Mouse (Mus musculus) embryo, embryonic 9.5 days (tissue): ENCODE measurements around the gene Actr2.
"Not testable (repeated sequence)": the region's sequence is repeated elsewhere in the genome, so short reads cannot be mapped to it uniquely, and the experiment has no call there.

Source experiments
- DNase-seq: peaks from one replicate; pipeline ENCODE4 v3.0.0-alpha.2; 2017; ENCODE audit errors: extremely low spot score

The Actr2 gene

DNA sequence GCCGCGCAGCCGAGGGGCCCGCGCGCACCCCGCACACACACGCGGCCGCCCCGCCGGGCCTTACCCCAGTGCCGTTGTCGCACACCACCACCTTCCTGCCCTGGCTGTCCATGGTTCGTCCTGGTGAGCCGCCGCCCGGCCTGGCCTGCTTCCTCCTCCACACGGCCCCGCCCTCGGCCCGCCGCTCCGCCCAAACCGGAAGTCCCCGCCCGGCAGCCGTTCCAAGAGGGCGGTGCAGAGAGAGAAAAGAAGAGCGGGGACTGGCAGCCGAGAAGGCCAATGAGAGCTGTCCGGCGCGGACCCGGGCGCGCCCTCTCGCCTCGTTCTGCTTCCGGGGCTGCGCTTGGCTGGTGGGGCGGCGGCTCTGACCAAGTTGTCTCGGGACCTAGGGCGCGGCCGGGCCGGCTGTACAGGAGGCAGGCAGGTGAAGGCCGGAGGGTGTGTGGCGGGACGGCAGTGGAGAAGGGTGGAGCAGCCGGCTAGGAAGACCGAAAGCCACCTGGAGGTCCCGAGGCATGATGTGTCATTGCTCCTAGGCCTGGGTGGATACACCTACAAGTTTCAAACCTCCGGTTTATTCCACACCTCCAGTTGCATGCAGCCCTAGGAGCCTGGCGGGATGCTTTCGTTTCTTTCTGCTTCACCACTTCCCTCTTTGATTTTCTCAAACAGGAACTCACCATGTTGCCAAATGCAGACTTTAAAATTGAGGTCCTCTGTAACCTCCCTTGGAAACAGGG is at the start of gene Actr2:
Gene Actr2 (minus strand): TSS at position 173 of the 740 bp plus-strand sequence.
- DNase-seq = peak; percentile 99

DNA sequence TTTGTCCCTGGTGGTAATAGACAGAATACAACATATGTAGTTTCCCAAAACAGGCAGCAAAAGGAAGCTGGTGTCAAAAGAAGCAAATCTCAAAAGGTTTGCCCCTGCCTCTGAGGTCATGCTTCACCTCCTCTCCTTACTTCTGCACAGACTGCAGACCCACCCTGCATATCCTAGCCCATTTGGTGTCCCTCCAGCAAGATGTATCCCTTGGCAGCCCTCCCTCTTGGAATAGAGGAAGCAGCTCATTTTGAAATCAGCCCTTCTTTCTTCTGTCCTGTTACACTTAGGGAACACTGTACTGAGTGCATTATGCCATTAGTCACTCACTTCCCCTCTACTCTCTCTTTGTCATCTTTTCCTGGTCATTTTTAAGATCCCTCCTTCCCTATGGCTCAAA is 46.2 kb upstream of the Actr2 start:
- no peak for DNase-seq

DNA sequence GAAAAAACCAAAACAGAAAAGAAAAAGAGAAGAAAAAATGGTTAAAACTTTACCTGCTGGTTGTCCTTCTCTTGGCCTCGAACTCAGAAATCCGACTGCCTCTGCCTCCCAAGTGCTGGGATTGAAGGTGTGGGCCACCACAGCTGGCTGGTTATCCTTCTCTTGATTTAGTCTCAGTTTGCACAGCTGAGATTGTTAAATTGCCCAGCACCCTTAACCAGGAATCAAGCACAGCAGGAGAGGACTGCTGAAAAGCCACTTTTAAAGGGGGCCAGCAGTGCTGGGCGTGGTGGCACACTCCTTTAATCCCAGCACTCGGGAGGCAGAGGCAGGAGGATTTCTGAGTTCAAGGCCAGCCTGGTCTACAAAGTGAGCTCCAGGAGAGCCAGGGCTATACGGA is 40.8 kb upstream of the Actr2 start:
- not testable (repeated sequence) for DNase-seq

DNA sequence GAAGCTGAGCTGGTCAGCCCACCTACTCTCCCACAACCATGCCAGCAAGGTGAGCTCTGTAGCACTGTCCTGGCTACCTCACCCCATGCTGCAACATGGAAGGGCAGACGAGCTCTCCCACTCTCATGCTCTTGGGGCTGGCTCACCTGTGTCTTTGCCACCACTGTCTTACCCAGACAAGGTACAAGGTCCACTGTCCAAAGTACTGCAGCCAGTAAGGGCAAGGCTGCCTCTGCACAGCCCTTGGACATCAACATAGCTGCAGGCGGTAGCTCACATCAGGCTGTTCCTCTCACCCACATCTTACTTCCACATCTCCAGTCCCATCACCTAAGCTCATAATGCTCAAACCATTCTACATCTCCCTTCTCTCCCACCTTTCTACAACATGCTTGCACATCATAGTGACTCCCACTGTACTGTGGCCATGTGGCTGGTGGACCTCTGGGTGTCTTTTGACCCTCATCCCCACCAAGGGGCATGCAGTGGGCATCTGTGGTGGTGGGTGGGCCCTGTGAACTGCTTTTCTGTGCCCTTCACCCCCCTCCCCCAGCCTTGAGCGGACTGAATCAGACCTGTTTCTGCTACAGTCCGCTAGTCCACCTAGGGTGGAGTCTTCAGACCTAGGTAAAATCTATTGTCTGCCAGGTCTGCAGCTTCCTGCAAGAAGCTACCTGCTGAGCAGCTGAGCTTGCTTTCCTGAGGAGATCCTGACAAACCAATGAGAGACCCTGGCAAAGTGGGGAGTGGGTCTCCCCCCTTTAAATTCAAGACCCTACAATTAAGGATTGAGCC is 39.6 kb upstream of the Actr2 start:
- DNase-seq = no peak

DNA sequence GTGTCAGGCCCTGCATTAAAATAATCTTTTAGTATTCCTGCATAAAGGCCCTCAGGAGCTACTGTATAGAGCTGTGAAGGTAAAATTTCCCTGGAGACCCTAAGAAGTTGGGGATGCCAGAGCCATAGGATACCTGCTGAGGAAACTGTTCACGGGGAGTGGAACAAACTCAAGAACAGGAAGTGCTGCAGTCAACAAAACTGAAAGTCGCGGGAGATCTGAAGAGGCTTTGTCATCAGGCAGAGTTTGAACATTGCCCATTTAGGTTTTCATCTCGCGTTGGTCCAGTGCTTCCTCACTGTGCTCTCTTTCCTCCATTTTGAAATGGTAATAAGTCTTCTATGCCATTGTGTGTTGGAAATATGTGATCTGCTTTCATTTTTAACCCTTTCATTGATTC is 38.6 kb upstream of the Actr2 start:
- no peak for DNase-seq

DNA sequence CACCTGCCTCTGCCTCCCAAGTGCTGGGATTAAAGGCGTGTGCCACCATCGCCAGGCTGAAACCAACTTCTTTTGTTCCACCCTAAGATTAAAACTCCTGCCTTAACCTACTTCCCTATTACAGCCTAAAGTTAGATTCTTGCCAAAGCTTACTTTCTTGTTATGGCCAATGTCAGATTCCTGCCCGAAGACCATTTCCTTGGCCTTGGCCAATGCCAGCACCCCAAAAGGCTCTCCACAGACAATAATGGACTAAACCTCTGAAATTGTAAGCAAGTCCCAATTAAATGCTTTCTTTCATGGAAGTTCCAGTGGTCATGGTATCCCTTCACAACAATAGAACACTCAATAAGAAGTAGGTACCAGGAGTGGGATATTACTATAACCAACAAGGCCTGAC is 37.2 kb upstream of the Actr2 start:
- no peak for DNase-seq

DNA sequence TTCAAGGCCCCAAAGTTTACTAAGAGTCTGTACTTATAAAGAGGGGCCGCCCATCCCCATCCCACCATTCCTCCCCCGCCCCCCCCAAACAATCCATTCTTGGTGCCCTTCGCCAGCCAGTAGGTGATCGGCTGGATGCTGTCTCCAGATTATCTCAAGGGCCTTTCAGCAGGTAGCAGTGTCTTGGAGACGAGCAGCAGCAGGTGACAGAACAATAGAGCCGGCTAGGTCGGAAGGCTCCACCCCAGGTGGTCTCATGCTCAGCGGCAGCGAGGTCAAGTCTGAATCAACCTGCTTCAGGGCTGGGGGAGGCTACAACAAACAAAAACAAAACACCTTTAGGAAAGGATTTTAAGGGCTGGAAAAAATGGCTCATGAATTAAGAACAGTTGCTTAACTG is 32.7 kb upstream of the Actr2 start:
- DNase-seq = no peak

GRCm38 (mm10) chr11:20144536-20145263 is 32.0 kb upstream of the Actr2 start:
- no peak for DNase-seq

DNA sequence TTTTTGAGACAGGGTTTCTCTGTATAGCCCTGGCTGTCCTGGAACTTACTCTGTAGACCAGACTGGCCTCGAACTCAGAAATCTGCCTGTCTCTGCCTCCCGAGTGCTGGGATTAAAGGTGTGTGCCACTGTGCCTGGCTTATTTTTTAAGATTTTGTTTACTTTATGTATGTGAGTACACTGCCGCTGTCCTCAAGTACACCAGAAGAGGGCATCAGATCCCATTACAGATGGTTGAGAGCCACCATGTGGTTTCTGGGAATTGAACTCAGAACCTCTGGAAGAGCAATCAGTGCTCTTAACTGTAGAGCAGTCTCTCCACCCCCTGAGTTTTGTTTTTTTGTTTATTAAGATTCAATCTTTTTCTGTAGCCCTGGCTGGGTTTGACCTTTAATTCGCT is 31.0 kb upstream of the Actr2 start:
- not testable (repeated sequence) for DNase-seq

DNA sequence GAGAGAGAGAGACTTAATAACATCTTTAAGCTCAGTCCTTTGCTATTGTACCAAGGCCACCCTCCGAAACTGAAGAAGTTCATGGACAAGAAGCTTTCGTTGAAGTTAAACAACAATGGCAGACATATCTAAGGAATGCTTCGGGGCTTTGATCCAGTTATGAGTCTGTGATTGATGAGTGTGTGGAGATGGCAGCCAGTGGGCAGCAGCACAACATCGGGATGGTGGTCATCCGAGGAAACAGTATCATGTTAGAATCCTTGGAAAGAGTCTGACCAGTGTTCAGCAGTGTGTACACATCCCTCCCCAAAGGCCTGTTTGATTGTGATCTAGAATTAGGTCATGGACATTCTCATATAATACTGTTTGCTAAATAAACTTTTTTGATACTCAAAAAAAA is 29.8 kb upstream of the Actr2 start:
- no peak for DNase-seq

- DNase-seq = no peak
These were observed 27.6 kb upstream of the Actr2 start for GRCm38 (mm10) chr11:20140286-20140685.

GRCm38 (mm10) chr11:20139711-20140110 is 27.0 kb upstream of the Actr2 start:
- no peak for DNase-seq

DNA sequence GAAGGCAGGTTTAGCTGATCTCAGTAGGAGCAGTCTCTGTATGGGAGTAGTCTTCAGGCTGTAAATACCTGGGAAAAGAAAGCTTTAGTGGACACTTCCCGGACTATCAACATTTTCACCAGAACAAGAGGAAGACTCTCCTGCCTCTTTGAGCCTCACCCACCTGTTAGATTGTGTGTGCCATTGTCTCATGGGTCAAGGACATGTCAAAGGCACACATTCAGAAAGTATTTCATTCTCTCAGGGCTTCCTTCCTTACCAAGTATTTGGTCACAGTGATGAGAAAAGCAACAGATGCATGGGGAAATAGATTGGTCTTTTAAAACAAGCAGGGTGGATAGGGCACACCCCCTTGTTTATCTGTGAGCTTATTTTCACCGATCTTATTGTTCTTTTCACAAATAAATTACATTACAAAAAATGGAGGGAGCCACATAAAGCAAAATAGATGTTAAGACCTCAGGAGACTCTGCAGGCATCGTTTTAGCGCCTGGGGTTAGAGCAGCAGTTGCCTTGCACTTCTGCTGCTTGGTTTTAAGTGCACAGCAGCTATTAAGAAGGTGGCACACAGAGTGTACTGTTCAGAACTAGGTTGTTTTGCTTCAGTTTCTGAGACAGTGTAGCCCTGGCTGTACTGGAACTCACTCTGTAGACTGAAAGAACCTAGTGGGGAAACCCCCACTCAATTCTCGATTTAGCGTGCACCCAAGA is 25.9 kb upstream of the Actr2 start:
- no peak for DNase-seq

DNA sequence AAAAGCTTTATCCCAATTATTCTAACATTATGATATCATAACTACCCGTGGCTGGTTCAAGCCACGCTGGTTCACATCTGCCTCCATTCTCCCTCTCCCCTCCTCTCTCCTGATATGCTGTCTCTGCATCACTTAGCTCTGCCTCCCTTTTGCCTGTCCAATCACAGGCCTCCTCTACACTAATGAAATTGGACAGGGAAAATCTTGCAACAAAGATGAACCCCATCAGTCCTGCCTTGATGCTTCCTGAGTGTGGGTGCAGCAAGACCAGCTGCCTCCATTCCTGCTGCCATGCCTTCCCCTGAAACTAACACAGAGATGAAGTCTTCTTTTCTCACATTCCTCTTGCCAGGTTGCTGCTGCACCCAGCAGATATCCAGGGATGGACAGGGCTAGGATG is 25.2 kb upstream of the Actr2 start:
- DNase-seq = no peak

GRCm38 (mm10) chr11:20136314-20136713 is 23.6 kb upstream of the Actr2 start:
- no peak for DNase-seq

DNA sequence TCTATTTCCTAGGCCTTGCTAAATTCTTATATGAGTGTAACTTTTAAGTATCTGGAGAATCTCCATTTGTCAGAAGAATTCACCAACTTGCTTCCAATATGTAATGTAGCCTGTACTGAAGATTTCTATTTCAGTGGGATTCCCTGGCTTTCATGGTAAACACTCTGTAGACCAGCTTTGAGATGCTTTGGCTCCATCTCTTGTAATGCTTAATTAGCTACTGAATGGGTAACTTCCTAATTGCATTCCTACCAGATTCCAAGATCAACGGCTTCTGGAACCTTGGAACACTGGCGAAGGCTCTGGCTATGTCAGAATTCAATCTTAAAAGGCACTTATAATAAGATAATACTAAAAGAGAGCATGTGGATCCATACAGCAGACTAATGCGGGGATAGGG is 22.2 kb upstream of the Actr2 start:
- not testable (repeated sequence) for DNase-seq

DNA sequence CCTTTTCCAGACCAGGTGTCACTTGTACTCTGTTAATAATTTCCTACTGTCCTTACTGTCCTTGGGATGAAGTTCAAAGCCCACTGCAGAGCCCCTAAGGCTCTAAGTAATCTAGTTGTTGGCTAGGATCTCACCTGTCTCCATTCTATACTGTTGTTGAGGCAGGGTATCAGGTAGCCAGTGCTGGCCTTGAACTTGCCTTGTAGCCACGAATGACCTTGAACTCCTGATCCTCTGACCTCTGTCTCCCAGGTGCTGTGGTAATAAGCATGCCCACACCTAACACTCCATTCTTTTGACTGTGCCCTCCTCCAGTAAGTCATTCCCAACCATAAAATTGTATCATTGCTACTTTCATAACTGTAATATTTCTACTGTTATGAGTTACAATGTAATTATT is 21.0 kb upstream of the Actr2 start:
- DNase-seq = no peak

GRCm38 (mm10) chr11:20132955-20133562 is 20.3 kb upstream of the Actr2 start:
- DNase-seq = peak; percentile 64

DNA sequence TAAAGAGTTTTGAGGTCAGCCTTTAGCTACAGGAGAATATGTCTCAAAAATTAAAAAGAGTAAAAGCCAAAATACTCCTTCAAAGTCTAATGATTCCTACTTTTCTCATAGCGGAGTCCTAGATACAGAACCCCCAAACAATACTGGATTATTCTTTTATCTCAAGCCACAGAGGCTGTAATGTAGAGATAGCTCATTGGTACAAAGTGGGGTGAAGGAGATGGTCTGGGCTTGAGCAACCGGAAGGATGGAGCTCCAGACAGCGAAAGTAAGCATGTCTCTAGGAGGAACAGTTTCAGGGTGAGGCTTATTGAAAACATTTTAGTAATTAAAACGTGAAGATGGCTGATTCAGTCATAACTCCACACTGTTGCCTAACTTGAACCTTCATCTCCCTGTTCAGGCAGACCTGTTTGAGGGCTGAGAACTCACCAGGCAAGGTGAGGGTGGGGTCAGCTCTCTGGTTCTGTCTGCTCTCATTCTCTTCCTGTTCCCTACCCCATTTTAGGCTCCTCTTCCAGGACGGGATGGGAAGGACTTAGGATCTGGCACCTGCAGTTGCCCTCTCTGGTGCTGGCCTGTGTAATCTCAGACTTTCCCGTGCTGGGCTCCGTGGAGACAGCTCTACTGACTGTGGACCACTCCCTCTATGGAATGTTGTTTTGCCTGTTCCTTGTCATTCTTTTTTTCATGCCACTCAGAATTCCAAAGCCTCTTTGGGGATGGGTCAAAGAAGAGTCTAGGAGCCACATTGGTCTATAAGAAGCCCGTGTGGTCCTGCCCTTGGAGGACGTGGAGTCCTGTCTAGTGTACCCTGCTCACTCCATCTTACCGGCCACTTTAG is 14.2 kb upstream of the Actr2 start:
- DNase-seq = no peak

DNA sequence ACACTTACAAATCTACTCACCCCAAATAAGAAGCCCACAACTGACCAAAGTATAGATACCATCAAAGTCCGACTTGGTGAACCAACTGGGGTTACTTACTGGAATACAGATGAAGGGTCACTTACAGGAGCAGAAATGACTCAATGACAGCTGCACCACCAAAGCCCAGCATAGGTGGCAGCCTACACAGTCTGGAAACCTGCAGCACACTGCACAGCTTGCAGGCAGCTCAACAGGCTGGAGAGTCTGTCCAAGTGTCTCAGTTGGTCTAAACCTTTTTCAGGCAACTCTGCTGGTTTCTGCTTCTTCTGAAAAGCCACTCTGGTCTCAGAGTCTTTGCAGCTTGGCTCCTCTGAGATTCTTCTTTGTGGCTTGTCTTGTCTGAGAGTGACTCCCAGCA is 12.7 kb upstream of the Actr2 start:
- DNase-seq = no peak

- DNase-seq = no peak
These were observed 4.0 kb upstream of the Actr2 start for GRCm38 (mm10) chr11:20116701-20117100.
